Mouse (Mus musculus): Measurements from ENCODE around the gene Tmem204. TPM values are rescaled to one million over a fixed set of nuclear protein-coding genes. Genes with fewer than 3 reads are reported as not detected.

Gene Tmem204
- polyA plus RNA-seq, 1 experiment: not detected

GRCm38 (mm10) chr17:25057041-25057440 is 26.4 kb downstream of the Tmem204 start:
- Histone ChIP-seq H3K4me1 (ENCODE audit: control insufficient read depth, insufficient read depth, low read length) (no peaks in the 10 kb centered on the region), H3K27ac (ENCODE audit: insufficient read depth, low read depth, low read length) (no peak overlapping the region), H3K4me3 (ENCODE audit: insufficient read depth, low read depth, low read length) (no peak overlapping the region)
- 91% methylated on average over 6 of the region's 6 CpGs for WGBS
- TF ChIP-seq POLR2A (IDR thresholded peaks at IDR 0.05; ENCODE audit: insufficient read depth, low read depth, low read length) (no peak), CTCF (IDR thresholded peaks at IDR 0.05; ENCODE audit: insufficient read depth, low read depth, low read length) (no peak)

GRCm38 (mm10) chr17:25053274-25053673 is 30.1 kb downstream of the Tmem204 start:
- 84% methylated on average over 9 of the region's 9 CpGs for WGBS
- TF ChIP-seq POLR2A (IDR thresholded peaks at IDR 0.05; ENCODE audit: insufficient read depth, low read depth, low read length) (no peak), CTCF (IDR thresholded peaks at IDR 0.05; ENCODE audit: insufficient read depth, low read depth, low read length) (no peak)
- Histone ChIP-seq H3K27ac (ENCODE audit: insufficient read depth, low read depth, low read length) (no peak overlapping the region), H3K4me3 (ENCODE audit: insufficient read depth, low read depth, low read length) (no peak overlapping the region), H3K4me1 (ENCODE audit: control insufficient read depth, insufficient read depth, low read length) (no peaks in the 10 kb centered on the region)

DNA sequence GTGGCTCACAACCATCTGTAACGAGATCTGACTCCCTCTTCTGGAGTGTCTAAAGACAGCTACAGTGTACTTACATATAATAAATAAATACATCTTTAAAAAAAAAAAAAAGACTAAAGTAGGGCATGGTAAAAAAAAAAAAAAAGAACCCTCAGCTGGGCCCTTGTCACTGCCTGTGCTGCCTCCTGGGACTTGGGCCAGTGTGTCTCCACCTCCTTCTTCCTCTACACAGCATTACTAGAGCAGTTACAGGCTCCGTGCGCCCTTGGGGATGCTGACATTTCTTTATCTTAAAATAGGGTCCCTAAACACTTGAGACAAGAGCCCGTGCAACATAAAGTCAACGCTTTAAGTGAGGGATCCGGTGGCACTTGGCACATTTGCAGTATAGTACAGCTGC is 36.2 kb downstream of the Tmem204 start:
- TF ChIP-seq CTCF (IDR thresholded peaks at IDR 0.05; ENCODE audit: insufficient read depth, low read depth, low read length) (no peak), POLR2A (IDR thresholded peaks at IDR 0.05; ENCODE audit: insufficient read depth, low read depth, low read length) (no peak)
- Histone ChIP-seq H3K4me3 (ENCODE audit: insufficient read depth, low read depth, low read length) (no peak overlapping the region), H3K27ac (ENCODE audit: insufficient read depth, low read depth, low read length) (no peak overlapping the region), H3K4me1 (ENCODE audit: control insufficient read depth, insufficient read depth, low read length) (no peaks in the 10 kb centered on the region)
- WGBS: 73% methylated on average over 6 of the region's 6 CpGs

- H3K4me3 ChIP-seq (ENCODE audit: insufficient read depth, low read depth, low read length): no peak overlapping the region
- WGBS: 89% methylated on average over 4 of the region's 4 CpGs
- TF ChIP-seq POLR2A (IDR thresholded peaks at IDR 0.05; ENCODE audit: insufficient read depth, low read depth, low read length): no peak
- TF ChIP-seq CTCF (IDR thresholded peaks at IDR 0.05; ENCODE audit: insufficient read depth, low read depth, low read length): no peak
- no peaks in the 10 kb centered on the region for H3K4me1 ChIP-seq (ENCODE audit: control insufficient read depth, insufficient read depth, low read length)
- H3K27ac ChIP-seq (ENCODE audit: insufficient read depth, low read depth, low read length): no peak overlapping the region
These were observed 38.1 kb downstream of the Tmem204 start for GRCm38 (mm10) chr17:25045281-25045680.

DNA sequence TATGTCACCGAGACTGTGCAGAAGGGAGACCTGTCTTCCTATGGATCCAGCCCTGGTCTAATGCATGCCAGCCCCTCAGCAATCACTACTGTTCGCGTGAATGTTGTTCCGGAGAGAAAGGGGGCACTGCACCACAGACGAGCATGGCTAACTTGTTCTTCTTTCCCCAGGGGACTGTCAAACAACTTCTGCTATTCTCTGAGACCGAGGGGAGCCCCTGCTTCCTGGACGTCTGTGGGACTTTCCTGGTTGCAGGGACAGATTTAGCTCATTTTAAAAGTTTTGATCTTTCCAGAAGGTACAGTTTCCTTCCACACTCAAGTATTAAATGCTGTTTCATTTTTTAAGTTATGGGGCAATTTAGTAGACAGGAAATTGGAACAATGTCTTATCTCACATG is 38.5 kb downstream of the Tmem204 start:
- TF ChIP-seq CTCF (IDR thresholded peaks at IDR 0.05; ENCODE audit: insufficient read depth, low read depth, low read length) (no peak), POLR2A (IDR thresholded peaks at IDR 0.05; ENCODE audit: insufficient read depth, low read depth, low read length) (no peak)
- Histone ChIP-seq H3K4me3 (ENCODE audit: insufficient read depth, low read depth, low read length) (no peak overlapping the region), H3K4me1 (ENCODE audit: control insufficient read depth, insufficient read depth, low read length) (no peaks in the 10 kb centered on the region), H3K27ac (ENCODE audit: insufficient read depth, low read depth, low read length) (no peak overlapping the region)
- WGBS: 69% methylated on average over 7 of the region's 7 CpGs

DNA sequence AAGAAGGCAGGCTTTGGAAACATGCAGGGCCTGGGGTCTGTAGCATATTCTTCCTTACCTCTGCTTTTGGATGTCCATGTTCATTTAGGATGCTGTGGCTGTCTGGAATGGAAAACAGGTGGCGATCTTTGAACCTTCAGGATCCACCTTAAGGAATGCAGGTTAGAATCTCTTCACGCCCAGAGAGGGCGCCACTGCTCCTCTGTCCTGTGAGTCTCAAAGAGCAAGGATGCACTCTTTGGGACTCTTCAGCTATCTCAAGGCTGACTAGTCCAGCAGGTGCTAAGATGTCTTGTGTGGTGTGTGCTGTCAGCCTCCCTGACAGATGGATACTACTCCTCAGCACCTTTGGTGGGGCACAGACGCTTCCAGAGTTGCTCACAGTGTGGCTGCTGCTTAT is 47.2 kb downstream of the Tmem204 start:
- TF ChIP-seq CTCF (IDR thresholded peaks at IDR 0.05; ENCODE audit: insufficient read depth, low read depth, low read length) (no peak), POLR2A (IDR thresholded peaks at IDR 0.05; ENCODE audit: insufficient read depth, low read depth, low read length) (no peak)
- H3K27ac ChIP-seq (ENCODE audit: insufficient read depth, low read depth, low read length): no peak overlapping the region
- H3K4me3 ChIP-seq (ENCODE audit: insufficient read depth, low read depth, low read length): no peak overlapping the region
- H3K4me1 ChIP-seq (ENCODE audit: control insufficient read depth, insufficient read depth, low read length): no peaks in the 10 kb centered on the region
- 59% methylated on average over 4 of the region's 4 CpGs for WGBS

DNA sequence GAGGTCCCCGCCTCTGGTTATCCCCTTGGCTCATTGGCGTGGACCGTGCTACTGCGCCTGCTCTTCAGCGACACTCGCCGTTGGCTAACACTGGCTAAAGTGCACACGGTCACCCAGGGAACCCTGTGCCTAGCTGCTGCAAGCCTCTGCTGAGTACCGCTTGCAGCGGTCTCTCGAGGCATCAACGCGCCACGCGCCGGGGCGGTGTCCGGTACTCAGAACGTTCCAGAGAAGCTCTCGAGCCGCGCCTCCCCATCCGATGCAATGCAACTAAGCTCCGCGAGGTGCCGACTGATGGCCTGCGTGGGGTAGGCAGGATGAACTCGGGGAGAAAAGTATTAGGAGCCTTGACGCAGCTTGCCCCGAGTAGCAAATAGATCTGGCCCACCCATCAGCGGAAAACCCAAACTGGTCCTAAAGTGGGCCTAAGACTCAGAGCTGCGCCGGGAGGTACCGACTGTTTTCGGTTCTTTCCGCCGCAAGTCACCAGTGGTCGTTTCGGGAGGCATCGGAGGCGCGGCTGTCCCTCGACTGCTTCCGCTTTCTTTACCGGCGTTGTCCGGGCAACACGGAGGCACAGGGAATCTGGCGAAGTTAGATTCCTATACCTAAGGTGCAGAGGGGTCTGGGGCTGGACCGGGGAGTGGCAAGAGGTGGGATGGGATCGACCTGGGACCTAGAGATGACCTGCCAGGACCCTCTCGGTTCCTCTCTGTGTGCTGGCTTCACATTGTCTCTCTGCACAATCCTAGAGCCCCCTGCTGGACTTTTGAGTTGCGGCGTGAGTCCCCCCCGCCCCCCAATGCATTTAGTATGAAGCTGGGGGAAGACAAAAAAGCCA is 66.9 kb downstream of the Tmem204 start:
- Histone ChIP-seq H3K4me1 (ENCODE audit: control insufficient read depth, insufficient read depth, low read length) (peaks cover 3% of the 10 kb centered on the region; the same call in 1 of the 2 replicates), H3K4me3 (ENCODE audit: insufficient read depth, low read depth, low read length) (peak overlapping the region; percentile 55), H3K27ac (ENCODE audit: insufficient read depth, low read depth, low read length) (no peak overlapping the region)
- under 1% methylated on average over 55 of the region's 55 CpGs for WGBS
- TF ChIP-seq CTCF (IDR thresholded peaks at IDR 0.05; ENCODE audit: insufficient read depth, low read depth, low read length): no peak
- no peak for TF ChIP-seq POLR2A (IDR thresholded peaks at IDR 0.05; ENCODE audit: insufficient read depth, low read depth, low read length)

DNA sequence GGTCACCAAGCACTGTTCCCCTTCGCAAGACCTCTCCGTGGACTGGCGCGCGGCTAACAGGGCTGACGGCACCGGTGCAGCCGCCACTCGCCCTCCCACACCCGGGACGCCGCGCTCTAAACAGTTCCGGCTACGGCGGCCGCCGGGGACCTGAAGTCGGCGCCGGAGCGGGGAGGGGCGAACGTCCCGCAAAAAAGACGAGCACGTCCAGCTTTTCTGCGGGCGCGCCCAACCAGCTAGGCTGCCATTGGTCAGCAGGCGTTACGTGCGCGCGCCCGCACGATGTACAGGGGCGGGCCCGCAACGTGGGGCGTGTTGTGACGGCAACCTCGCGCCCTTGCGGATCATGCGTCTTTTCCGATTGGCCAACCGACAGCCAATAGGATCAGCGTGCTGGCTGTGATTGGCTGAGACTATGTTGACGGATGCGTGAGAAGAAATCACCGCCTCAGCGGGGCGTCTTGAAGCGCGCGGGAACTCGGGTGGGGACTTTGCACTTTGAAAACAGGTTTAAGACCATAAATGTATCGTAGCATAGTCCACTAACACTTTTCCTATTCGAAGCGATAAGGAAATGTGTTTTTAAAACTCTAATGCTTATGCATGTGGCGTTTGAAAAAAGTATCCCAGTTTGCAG is 67.6 kb downstream of the Tmem204 start, which contains the start of the genes Cramp1l and Ift140:
Gene Cramp1l, minus strand, starts transcription at position 134 of the 637 bp plus-strand sequence.
Gene Ift140, plus strand, starts transcription at position 431 of the 637 bp plus-strand sequence.
- peak within 1 kb of the TSS; percentile 4; the same call in 1 of the 2 replicates for H3K27ac ChIP-seq (ENCODE audit: insufficient read depth, low read depth, low read length)
- H3K4me1 ChIP-seq (ENCODE audit: control insufficient read depth, insufficient read depth, low read length): peaks cover 5% of the 10 kb centered on the region; the same call in 1 of the 2 replicates
- under 1% methylated on average over 62 of the region's 62 CpGs for WGBS
- peak within 1 kb of the TSS; percentile 82 for H3K4me3 ChIP-seq (ENCODE audit: insufficient read depth, low read depth, low read length)
- TF ChIP-seq POLR2A (IDR thresholded peaks at IDR 0.05; ENCODE audit: insufficient read depth, low read depth, low read length) (peak; percentile 63; the same call in 1 of the 2 replicates), CTCF (IDR thresholded peaks at IDR 0.05; ENCODE audit: insufficient read depth, low read depth, low read length) (no peak)
